Mouse (Mus musculus): Measurements from ENCODE around the gene Prpf4. TPM values are rescaled to one million over a fixed set of nuclear protein-coding genes. Genes with fewer than 3 reads are reported as not detected.
A peak's percentile ranks its signal among the peaks of the same experiment; 100 is the strongest.

Prpf4 gene
- polyA plus RNA-seq, 1 experiment from 2014 or later, result 18.8 TPM

DNA sequence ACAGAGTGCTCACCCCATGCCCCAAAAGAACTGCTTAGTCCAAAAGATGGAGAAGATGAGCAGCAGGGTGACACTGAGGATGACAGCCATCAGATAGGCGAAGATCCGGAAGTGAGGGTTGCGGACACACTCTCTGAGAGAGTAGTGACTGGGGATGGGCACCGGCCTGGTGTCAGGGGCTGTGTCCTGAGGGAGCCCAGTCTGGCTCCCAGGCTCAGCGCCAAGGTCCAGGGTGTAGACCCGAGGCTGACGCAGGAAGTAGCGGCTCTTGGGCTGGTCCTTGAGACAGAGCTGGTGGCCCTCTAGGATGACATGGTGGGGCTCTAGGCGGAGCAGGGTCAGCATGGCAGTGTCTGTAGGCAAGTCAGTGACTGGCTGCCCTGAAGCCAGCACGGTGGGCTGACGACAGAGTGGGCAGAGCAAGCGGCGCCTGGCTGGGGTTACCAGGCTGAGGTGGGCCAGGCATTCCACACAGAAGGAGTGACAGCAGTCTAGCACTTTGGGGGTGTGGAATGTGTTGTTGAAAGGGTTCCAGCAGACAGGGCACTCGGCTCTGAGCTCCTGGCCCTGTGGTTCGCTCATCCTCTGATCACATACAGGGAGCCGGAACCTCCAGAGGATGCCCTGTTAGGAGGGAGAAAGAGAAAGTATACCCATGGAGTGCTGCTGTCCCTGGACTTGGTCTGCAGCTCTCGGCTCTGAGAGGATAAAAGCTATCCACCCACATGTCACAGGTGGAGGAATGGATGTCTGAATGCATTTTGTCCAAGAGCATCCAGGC lies 19.6 kb downstream of the Prpf4 start:
- H3K4me2 ChIP-seq, result no peak overlapping the region
- peaks cover 30% of the 10 kb centered on the region for H3K36me3 ChIP-seq
- H3K9me3 ChIP-seq, result no peaks in the 10 kb centered on the region
- H3K27me3 ChIP-seq, result no peaks in the 10 kb centered on the region
- H3K27ac ChIP-seq, result no peak overlapping the region
- ATAC-seq (ENCODE audit: insufficient number of reproducible peaks, low FRiP score, low TSS enrichment, low read depth), result peak; percentile 55; the same call in 1 of the 2 replicates
- H3K9ac ChIP-seq, result no peak overlapping the region
- 76% methylated on average over 17 of the region's 17 CpGs for WGBS
- no peak overlapping the region for H3K4me3 ChIP-seq
- no peaks in the 10 kb centered on the region; the same call in 1 of the 2 replicates for H3K4me1 ChIP-seq

GRCm38 (mm10) chr4:62429616-62430015 lies 21.0 kb downstream of the Prpf4 start:
- no peak overlapping the region for H3K4me3 ChIP-seq
- 81% methylated on average over 9 of the region's 9 CpGs for WGBS
- H3K4me2 ChIP-seq, result no peak overlapping the region
- no peaks in the 10 kb centered on the region for H3K27me3 ChIP-seq
- H3K9me3 ChIP-seq, result no peaks in the 10 kb centered on the region
- no peak for ATAC-seq (ENCODE audit: insufficient number of reproducible peaks, low FRiP score, low TSS enrichment, low read depth)
- no peaks in the 10 kb centered on the region; the same call in 1 of the 2 replicates for H3K4me1 ChIP-seq
- H3K27ac ChIP-seq, result no peak overlapping the region
- no peak overlapping the region for H3K9ac ChIP-seq
- H3K36me3 ChIP-seq, result peaks cover 19% of the 10 kb centered on the region

- Histone ChIP-seq H3K9ac (no peak overlapping the region), H3K9me3 (no peaks in the 10 kb centered on the region), H3K4me2 (no peak overlapping the region), H3K27me3 (no peaks in the 10 kb centered on the region), H3K4me1 (no peaks in the 10 kb centered on the region; the same call in 1 of the 2 replicates), H3K36me3 (peaks cover 8% of the 10 kb centered on the region), H3K27ac (no peak overlapping the region), H3K4me3 (no peak overlapping the region)
- ATAC-seq (ENCODE audit: insufficient number of reproducible peaks, low FRiP score, low TSS enrichment, low read depth), result no peak
Measured at GRCm38 (mm10) chr4:62430678-62431077, 22.1 kb downstream of the Prpf4 start.

- H3K27me3 ChIP-seq, result no peaks in the 10 kb centered on the region
- ATAC-seq (ENCODE audit: insufficient number of reproducible peaks, low FRiP score, low TSS enrichment, low read depth), result no peak
- no peak overlapping the region for H3K9ac ChIP-seq
- H3K4me1 ChIP-seq, result no peaks in the 10 kb centered on the region; the same call in 1 of the 2 replicates
- no peak overlapping the region for H3K4me2 ChIP-seq
- H3K27ac ChIP-seq, result no peak overlapping the region
- no peaks in the 10 kb centered on the region for H3K9me3 ChIP-seq
- H3K36me3 ChIP-seq, result 0 out of 2 replicates have a peak, but pooled peaks cover under 1% of the 10 kb centered on the region
- 80% methylated on average over 4 of the region's 4 CpGs for WGBS
- H3K4me3 ChIP-seq, result no peak overlapping the region
Measured at GRCm38 (mm10) chr4:62431522-62431921, 22.9 kb downstream of the Prpf4 start.

DNA sequence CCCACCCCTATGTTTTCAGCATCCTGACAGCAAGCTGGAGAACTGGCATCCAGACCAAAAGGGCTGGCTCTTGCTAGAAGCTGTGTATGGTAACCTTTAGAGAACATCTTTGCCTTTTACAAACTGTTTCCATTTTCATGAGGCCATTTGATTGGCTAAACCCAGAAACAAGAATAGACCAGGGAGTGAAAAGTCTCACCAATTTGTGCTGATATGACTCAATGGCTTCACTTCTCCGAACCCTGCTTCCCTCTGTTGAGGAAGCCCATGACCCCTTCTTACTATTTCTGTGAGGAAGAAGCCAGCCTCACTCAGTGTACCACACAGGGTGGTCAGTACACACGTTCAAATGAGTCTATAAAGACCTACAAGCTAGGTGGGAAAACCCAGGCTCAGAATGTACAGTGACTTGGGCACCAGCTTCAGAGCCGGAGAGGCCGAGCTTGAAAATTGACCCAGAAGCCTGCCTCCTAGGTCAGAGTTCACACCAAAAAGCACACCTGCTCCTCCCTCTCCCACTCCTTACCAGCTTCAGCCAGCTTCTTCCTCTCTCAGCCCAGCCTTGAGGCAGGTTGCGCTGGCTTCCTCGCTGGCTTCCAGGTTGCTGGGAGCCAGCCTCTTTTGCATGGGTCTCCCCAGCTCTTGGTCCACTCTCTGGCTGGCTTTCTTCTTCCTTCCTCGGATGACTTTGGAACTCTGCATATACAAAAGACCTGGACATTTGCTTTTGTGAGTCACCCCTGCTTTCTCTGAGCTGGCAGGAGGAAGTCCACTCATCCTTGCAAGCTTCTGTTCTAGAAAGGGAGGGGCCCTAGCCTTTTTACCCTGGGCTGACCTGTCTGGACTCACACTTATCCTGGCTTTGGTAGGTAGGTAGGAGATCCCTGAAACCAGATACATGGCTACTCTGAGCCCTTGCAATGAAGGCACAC lies 25.6 kb downstream of the Prpf4 start:
- 65% methylated on average over 7 of the region's 7 CpGs for WGBS
- Histone ChIP-seq H3K27me3 (no peaks in the 10 kb centered on the region), H3K9me3 (no peaks in the 10 kb centered on the region), H3K27ac (no peak overlapping the region), H3K4me2 (no peak overlapping the region), H3K4me3 (no peak overlapping the region), H3K9ac (no peak overlapping the region), H3K36me3 (no peaks in the 10 kb centered on the region), H3K4me1 (no peaks in the 10 kb centered on the region)
- ATAC-seq (ENCODE audit: insufficient number of reproducible peaks, low FRiP score, low TSS enrichment, low read depth), result no peak

GRCm38 (mm10) chr4:62435081-62435480 lies 26.5 kb downstream of the Prpf4 start, which contains the start of gene Rnf183:
Gene Rnf183 (minus strand): TSS chr4:62435252.
- WGBS, result 77% methylated on average over 6 of the region's 6 CpGs
- Histone ChIP-seq H3K27ac (no peak within 1 kb of the TSS), H3K4me1 (no peaks in the 10 kb centered on the region), H3K9me3 (no peaks in the 10 kb centered on the region), H3K9ac (no peak within 1 kb of the TSS), H3K27me3 (no peaks in the 10 kb centered on the region), H3K4me2 (no peak within 1 kb of the TSS), H3K4me3 (no peak within 1 kb of the TSS), H3K36me3 (no peaks in the 10 kb centered on the region)
- no peak for ATAC-seq (ENCODE audit: insufficient number of reproducible peaks, low FRiP score, low TSS enrichment, low read depth)

- WGBS, result 87% methylated on average over 3 of the region's 3 CpGs
- H3K36me3 ChIP-seq, result no peaks in the 10 kb centered on the region
- H3K4me2 ChIP-seq, result no peak overlapping the region
- no peaks in the 10 kb centered on the region for H3K27me3 ChIP-seq
- H3K9me3 ChIP-seq, result no peaks in the 10 kb centered on the region
- H3K4me3 ChIP-seq, result no peak overlapping the region
- H3K27ac ChIP-seq, result no peak overlapping the region
- no peak for ATAC-seq (ENCODE audit: insufficient number of reproducible peaks, low FRiP score, low TSS enrichment, low read depth)
- no peak overlapping the region for H3K9ac ChIP-seq
- no peaks in the 10 kb centered on the region for H3K4me1 ChIP-seq
Measured at GRCm38 (mm10) chr4:62437256-62437778, 28.7 kb downstream of the Prpf4 start.

GRCm38 (mm10) chr4:62437871-62438270 lies 29.3 kb downstream of the Prpf4 start:
- H3K27ac ChIP-seq, result no peak overlapping the region
- no peak overlapping the region for H3K4me3 ChIP-seq
- H3K27me3 ChIP-seq, result no peaks in the 10 kb centered on the region
- H3K9ac ChIP-seq, result no peak overlapping the region
- H3K4me2 ChIP-seq, result no peak overlapping the region
- H3K36me3 ChIP-seq, result no peaks in the 10 kb centered on the region
- no peak for ATAC-seq (ENCODE audit: insufficient number of reproducible peaks, low FRiP score, low TSS enrichment, low read depth)
- H3K4me1 ChIP-seq, result no peaks in the 10 kb centered on the region
- no peaks in the 10 kb centered on the region for H3K9me3 ChIP-seq
- WGBS, result 79% methylated on average over 7 of the region's 7 CpGs

- 69% methylated on average over 4 of the region's 4 CpGs for WGBS
- H3K27ac ChIP-seq, result no peak overlapping the region
- ATAC-seq (ENCODE audit: insufficient number of reproducible peaks, low FRiP score, low TSS enrichment, low read depth), result no peak
- H3K9ac ChIP-seq, result no peak overlapping the region
- H3K27me3 ChIP-seq, result no peaks in the 10 kb centered on the region
- no peaks in the 10 kb centered on the region for H3K4me1 ChIP-seq
- H3K4me2 ChIP-seq, result no peak overlapping the region
- H3K36me3 ChIP-seq, result no peaks in the 10 kb centered on the region
- H3K4me3 ChIP-seq, result no peak overlapping the region
- no peaks in the 10 kb centered on the region for H3K9me3 ChIP-seq
Measured at GRCm38 (mm10) chr4:62439793-62440192, 31.2 kb downstream of the Prpf4 start.

DNA sequence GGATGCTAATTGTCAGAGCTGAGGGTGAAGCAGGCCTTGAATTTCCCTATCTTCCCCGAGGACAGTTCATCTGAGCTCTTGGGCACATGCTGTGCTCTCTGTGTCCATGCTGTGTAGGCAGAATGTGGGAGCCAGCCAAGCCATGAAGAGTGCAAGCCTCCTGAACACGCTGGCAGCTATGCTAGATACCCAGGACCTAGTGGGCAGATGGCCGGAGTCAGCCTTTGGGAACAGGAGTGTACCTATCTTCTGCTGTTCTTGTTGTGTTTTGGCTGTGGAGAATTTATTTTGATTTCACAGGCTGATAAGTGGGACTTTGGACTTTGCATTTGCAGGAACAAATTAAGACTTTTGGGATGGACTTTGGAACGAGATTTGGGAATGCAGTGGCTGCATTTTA lies 31.9 kb downstream of the Prpf4 start:
- H3K36me3 ChIP-seq, result no peaks in the 10 kb centered on the region
- H3K9ac ChIP-seq, result no peak overlapping the region
- H3K27ac ChIP-seq, result no peak overlapping the region
- ATAC-seq (ENCODE audit: insufficient number of reproducible peaks, low FRiP score, low TSS enrichment, low read depth), result no peak
- no peak overlapping the region for H3K4me2 ChIP-seq
- no peaks in the 10 kb centered on the region for H3K4me1 ChIP-seq
- WGBS, result 75% methylated on average over 4 of the region's 4 CpGs
- H3K27me3 ChIP-seq, result no peaks in the 10 kb centered on the region
- no peaks in the 10 kb centered on the region for H3K9me3 ChIP-seq
- H3K4me3 ChIP-seq, result no peak overlapping the region

DNA sequence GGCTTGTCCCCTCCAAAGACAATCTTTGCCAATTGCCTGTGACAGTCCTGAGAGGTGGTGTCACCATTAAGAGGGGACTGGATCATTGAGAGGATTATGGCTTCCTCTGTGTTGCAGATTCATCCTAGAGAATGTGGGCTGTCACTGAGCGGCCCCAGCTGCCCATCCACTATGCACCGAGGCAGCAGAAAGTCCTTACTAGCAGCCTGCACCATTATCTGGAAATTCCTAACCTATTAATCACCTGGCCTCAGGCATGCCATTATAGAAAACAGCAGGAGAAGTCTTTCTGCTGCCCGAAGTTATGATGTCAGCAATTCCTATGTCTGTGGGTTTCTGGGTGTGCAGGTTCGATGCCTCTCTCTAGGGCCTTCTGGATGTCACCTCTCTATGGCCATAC lies 32.4 kb downstream of the Prpf4 start:
- H3K9ac ChIP-seq, result no peak overlapping the region
- WGBS, result 49% methylated on average over 4 of the region's 4 CpGs
- ATAC-seq (ENCODE audit: insufficient number of reproducible peaks, low FRiP score, low TSS enrichment, low read depth), result no peak

GRCm38 (mm10) chr4:62454995-62455394 lies 46.4 kb downstream of the Prpf4 start:
- no peak overlapping the region for H3K9ac ChIP-seq
- no peak for ATAC-seq (ENCODE audit: insufficient number of reproducible peaks, low FRiP score, low TSS enrichment, low read depth)
- 0 out of 2 replicates have a peak, but pooled peaks cover 5% of the 10 kb centered on the region for H3K4me1 ChIP-seq
- no peaks in the 10 kb centered on the region for H3K27me3 ChIP-seq
- 49% methylated on average over 5 of the region's 5 CpGs for WGBS
- no peak overlapping the region for H3K4me3 ChIP-seq
- no peak overlapping the region for H3K4me2 ChIP-seq
- no peaks in the 10 kb centered on the region for H3K9me3 ChIP-seq
- H3K27ac ChIP-seq, result no peak overlapping the region
- H3K36me3 ChIP-seq, result no peaks in the 10 kb centered on the region

More for the DNA sequence above, 32.4 kb downstream of the Prpf4 start:
- H3K36me3 ChIP-seq, result no peaks in the 10 kb centered on the region
- H3K27me3 ChIP-seq, result no peaks in the 10 kb centered on the region
- H3K4me3 ChIP-seq, result no peak overlapping the region
- no peaks in the 10 kb centered on the region for H3K9me3 ChIP-seq
- H3K4me2 ChIP-seq, result no peak overlapping the region
- H3K4me1 ChIP-seq, result no peaks in the 10 kb centered on the region
- H3K27ac ChIP-seq, result no peak overlapping the region
